Mouse (Mus musculus) urinary bladder, adult 2 months (tissue): ENCODE measurements around the gene Dalrd3. TPM values are rescaled to one million over a fixed set of nuclear protein-coding genes. Genes with fewer than 3 reads are reported as not detected.

Source experiments
- DNase-seq: peaks from one replicate; pipeline ENCODE4 v3.0.0; 2022; ENCODE audit warnings: low spot score
- polyA plus RNA-seq: library from polyadenylated mRNA; depleted of rRNA; stranded (reverse); fragments of >200 nt; gene quantifications from 2 replicates; pipeline ENCODE4 v1.2.3, GENCODE M21; 2012; rRNA removed

Gene Dalrd3
- polyA plus RNA-seq = 120 and 184 TPM in 2 replicates

- peak; percentile 66 for DNase-seq
Observed at GRCm38 (mm10) chr9:108569381-108570206, at the start of gene Dalrd3. Dalrd3 (plus strand) TSS chr9:108569886.

GRCm38 (mm10) chr9:108521604-108522003 lies 48.1 kb upstream of the Dalrd3 start:
- no peak for DNase-seq

GRCm38 (mm10) chr9:108523341-108523740 lies 46.3 kb upstream of the Dalrd3 start:
- DNase-seq = no peak

DNA sequence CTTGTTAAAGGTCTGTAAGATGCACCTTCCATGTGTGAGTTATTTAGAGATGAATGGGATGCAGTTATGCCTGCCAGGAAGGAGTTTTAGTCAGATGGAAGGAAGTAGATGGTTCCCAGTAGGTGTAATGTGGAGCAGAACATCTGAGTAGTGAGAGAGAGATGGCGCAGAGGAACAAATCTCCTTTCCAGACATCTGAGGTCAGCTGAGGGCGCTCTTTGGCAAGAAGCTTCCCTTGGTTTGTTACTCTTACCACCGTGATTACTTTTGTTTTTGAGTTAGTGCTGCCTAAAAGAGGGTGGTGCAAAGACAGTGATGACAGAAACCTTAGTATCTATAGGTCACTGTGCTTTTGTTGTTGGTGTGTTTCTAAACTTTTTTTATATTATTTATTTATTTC lies 44.3 kb upstream of the Dalrd3 start:
- DNase-seq = no peak

GRCm38 (mm10) chr9:108530954-108531353 lies 38.7 kb upstream of the Dalrd3 start:
- DNase-seq = no peak

DNA sequence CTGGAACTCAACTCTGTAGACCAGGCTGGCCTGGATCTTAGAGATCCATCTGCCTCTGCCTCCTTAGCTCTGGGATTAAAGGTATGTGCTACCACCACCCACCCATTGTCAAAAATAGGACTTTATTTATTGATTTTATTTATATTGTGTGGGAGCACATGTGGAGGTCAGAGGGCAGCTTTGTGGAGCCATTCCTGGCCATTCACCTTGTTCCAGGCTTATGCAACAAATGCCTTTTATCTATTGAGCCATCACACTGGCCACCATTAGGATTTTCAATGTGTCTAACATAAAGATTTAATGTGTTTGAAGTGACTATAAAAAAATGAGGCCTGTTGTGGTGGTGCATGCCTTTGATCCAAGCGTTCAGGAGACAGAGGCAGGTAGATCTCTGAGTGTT lies 38.2 kb upstream of the Dalrd3 start:
- DNase-seq = no peak

GRCm38 (mm10) chr9:108540846-108541245 lies 28.8 kb upstream of the Dalrd3 start:
- DNase-seq = no peak

DNA sequence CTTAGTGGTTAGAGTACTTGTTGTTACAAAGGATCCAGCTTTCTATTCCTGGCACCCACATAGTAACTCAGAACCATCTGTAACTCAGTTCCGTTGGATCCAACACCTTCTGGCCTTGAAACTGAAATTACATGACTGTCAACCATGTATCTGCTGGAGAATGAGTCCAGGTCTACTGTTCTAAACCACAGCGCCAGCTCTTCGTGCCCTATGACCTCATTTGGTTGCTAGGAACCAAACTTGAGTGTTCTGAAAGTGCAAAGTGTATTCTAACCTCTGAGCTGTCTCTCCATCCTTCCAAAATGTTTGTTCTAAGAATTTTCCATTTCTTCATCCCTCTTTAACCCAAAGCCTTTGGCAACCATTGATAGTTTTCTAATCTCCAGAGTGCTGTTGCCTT lies 23.7 kb upstream of the Dalrd3 start:
- no peak for DNase-seq

DNA sequence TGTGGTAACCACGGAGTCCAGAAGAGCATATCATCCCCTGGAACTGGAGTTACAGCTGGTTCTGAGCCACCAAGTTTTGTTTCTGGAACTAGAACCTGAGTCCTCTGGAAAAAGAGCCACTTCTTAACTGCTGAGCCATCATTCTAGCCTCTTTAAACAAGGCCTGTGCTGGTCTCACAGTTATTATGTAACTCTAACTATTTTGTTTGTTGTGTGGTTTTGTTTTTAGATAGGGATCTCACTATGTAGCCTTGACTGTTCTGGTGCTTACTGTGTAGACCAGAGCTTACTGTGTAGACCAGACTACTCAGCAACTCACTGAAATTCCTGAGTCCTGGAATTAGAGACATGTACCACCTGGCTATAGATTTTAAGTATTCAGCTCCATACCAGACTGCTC lies 22.8 kb upstream of the Dalrd3 start:
- no peak for DNase-seq

GRCm38 (mm10) chr9:108559169-108559568 lies 10.5 kb upstream of the Dalrd3 start:
- no peak for DNase-seq

DNA sequence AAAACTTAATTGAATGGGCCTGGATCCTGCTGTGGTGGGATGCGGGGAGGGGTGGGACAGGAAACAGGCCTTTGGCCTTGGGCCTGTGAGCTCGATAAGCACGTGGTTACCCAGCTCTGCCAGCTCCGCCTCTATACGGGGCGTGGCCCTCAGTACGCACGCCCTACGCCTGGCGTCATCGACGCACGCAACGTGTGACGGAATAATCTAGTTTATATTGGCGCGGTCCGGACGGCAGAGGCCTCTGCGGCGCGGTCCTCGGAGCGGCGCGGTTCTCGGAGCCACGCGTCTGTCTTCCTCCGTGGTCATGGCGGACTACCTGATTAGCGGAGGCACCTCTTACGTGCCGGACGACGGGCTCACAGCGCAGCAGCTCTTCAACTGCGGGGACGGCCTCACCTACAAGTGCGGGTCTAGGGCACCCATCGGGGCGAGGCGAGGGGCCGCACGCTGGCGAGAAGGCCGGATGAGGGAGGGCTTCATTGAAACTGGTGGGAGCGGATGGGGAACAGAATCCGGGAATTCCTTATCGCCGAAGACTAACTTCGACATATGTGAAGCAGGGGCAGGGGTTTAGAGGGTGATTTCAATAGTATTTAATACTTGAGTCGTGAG lies 9.4 kb upstream of the Dalrd3 start, which contains the start of gene Impdh2:
Gene Impdh2 (plus strand): TSS at position 60 of the 615 bp plus-strand sequence.
- peak; percentile 75 for DNase-seq

DNA sequence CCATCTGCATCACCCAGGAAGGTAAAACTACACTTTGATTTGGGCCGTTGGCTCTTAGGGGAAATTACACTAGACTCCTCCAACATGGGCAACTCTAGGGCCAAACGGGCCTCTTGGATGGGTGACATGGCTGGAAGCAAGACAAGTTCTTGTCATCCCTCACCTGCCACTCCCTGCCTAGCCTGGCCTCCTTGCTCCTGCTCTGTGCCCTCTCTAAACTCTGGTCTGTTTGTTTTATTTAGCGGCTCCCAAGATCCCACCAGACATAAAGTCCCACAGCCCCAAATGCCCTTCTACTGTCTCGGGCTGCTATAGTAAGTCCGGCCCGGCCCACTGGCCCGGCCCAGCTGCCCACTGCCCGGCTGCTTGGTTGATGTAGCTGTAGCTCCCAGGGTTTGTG lies 6.0 kb upstream of the Dalrd3 start:
- DNase-seq = no peak

DNA sequence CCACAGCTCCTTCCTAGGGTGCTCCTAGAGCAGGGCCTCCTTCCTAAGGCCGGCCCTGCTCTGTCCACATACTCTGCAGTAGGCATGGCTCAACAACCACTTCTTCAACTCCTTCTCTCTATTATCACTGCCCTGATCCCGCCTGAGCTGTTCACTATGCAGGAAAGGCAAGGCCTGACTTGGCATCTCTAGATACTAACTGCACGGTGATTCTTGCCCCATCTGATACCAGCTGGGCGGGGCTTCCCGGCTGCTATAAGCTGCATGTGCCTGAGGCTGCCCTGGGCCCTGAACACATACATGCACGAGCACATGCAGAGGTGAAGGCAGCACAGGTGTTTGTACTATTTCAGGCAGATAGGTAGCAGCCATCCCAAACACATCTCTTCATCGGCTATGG lies 5.6 kb upstream of the Dalrd3 start:
- no peak for DNase-seq

GRCm38 (mm10) chr9:108565881-108566814 lies 3.5 kb upstream of the Dalrd3 start:
- DNase-seq = no peak

DNA sequence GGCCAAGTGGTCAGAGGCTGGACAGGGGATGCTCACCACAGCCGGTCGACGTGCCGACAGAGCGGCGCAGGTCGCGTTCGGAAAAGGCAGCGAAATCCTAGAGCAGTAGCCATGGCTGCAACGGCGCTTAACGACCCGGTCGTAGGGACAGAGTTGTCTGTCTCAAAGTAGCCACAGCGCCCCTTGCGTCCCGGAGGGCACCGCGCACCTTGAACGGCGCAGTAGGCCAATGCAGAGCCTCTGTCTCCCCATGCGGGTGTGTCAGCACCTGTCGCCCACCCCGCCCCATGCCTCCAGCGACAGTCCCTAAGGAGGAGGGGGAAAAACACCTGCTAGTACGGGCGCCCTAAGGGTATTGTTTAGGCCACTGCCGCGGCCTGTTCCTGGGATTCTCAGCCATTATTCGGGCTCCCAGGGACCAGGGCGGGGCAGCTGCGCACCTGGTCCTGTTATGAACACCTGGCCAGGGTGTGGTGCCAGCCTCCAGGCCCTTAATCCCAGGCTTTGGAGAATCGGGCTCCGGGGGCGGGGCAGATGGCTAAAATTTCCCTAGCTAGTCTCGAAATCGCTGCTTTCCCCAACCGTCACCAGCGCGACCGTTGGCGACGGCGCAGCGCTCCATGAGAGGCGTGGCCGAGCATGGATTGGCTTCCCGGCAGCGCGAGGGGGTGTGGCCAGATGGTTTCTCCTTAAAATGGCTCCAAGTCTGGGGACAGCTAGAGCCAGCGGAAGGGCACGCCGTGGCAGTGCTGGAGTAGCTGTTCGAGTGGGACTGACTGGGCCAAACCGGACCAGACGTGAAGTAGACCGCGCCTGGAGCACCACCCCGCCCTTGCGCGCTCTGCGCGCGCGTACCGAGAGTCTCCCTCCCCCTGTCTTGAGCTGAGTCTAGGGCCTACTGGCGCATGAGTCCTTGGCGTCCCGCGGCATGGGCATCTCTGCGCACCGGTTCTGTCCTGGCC lies 2.6 kb upstream of the Dalrd3 start, which contains the start of gene Ndufaf3:
Gene Ndufaf3 (minus strand): TSS at position 620 of the 962 bp plus-strand sequence.
- peak; percentile 94 for DNase-seq

GRCm38 (mm10) chr9:108567931-108568419 lies 1.7 kb upstream of the Dalrd3 start:
- DNase-seq = no peak

DNA sequence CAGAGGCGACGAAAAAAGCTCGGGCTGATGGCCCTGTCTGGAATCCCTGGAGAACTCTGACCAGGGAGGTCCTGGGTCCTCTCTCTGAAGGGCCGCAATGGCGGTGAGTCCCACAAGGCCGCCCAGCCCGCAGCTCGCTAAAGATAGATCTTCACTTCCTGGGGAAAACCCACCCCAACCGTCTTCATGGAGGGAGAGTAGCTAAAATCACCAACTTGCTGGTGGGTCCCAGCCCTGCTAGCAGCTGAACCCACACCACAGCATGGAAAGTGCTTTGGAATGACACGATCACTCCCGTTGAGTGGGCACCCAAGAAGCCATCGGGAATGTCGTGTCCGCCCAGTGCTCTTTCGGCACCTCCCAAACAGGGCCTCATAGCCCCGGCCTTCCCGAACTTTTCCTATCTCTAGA lies 1.2 kb upstream of the Dalrd3 start:
- DNase-seq = no peak

DNA sequence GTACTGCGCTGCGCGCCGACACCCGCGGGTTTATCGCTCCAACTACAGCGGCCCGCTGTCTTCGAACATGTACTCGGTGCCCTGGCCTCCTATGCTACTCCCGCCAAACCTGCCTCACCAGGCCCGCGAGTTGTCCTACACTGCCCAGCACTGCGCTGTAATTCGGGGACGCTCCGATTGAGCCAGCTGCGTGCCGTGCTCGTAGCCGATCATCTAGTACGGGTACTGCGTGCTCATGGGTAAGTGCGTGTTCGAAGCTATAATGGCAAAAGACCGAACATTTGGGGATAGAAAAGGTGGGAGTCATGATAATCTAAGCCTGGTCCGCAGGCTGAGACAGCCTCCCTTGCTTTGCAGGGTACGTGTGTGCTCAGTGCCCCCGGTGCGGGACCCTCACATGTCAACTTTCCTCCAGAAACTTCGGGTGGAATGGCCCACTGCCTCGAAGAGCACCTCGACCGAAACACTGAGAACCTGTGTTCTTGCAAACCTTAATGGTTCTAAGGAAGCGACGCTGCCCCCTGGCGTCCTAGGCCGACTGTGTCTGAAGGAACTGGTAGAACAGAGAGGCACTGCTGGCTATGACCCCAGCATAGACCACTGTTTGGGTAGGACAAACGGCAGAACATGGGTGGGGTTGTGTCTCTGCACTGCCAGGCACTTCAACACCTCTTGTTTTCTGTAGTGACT lies 666 bp downstream of the Dalrd3 start:
- DNase-seq = no peak

GRCm38 (mm10) chr9:108571401-108571973 lies 1.8 kb downstream of the Dalrd3 start:
- DNase-seq = no peak

- DNase-seq = no peak
Observed at GRCm38 (mm10) chr9:108572321-108572720, 2.6 kb downstream of the Dalrd3 start.
